Mouse (Mus musculus): ENCODE results near the gene Vmn1r41. TPM values are rescaled to one million over a fixed set of nuclear protein-coding genes. Genes with fewer than 3 reads are reported as not detected.

Gene Vmn1r41
- not detected in 2 replicates for polyA plus RNA-seq (2015; fragmentation: Nextera tagmentation; extraction: Ambion mirVana)

GRCm38 (mm10) chr6:89740466-89740865 is at the start of gene Vmn1r41:
Gene Vmn1r41, plus strand, starts transcription at chr6:89740766.
- Histone ChIP-seq H3K4me1 (replicated peaks) (no peaks in the 10 kb centered on the region), H3K27me3 (no peaks in the 10 kb centered on the region), H3K36me3 (no peaks in the 10 kb centered on the region), H3K9me3 (no peaks in the 10 kb centered on the region), H3K4me3 (no peak within 1 kb of the TSS), H3K4me2 (no peak within 1 kb of the TSS), H3K27ac (replicated peaks) (no peak within 1 kb of the TSS), H3K9ac (no peak within 1 kb of the TSS)
- ATAC-seq (ENCODE audit: low read depth) = no peak

GRCm38 (mm10) chr6:89706624-89707023 is 33.9 kb upstream of the Vmn1r41 start:
- ATAC-seq (ENCODE audit: low read depth) = no peak
- no peak overlapping the region for H3K4me2 ChIP-seq
- H3K4me1 ChIP-seq (replicated peaks) = no peaks in the 10 kb centered on the region
- H3K27ac ChIP-seq (replicated peaks) = no peak overlapping the region
- H3K4me3 ChIP-seq = no peak overlapping the region
- no peaks in the 10 kb centered on the region for H3K9me3 ChIP-seq
- no peaks in the 10 kb centered on the region for H3K36me3 ChIP-seq
- H3K27me3 ChIP-seq = no peaks in the 10 kb centered on the region
- H3K9ac ChIP-seq = no peak overlapping the region
- WGBS = 71% methylated on average over 2 of the region's 2 CpGs

GRCm38 (mm10) chr6:89707240-89707639 is 33.3 kb upstream of the Vmn1r41 start, which contains the start of gene Vmn1r40:
Gene Vmn1r40, plus strand, starts transcription at chr6:89707540.
- Histone ChIP-seq H3K9ac (no peak within 1 kb of the TSS), H3K4me1 (replicated peaks) (no peaks in the 10 kb centered on the region), H3K27ac (replicated peaks) (no peak within 1 kb of the TSS), H3K27me3 (no peaks in the 10 kb centered on the region), H3K4me3 (no peak within 1 kb of the TSS), H3K4me2 (no peak within 1 kb of the TSS), H3K9me3 (no peaks in the 10 kb centered on the region), H3K36me3 (no peaks in the 10 kb centered on the region)
- no peak for ATAC-seq (ENCODE audit: low read depth)
- WGBS = 80% methylated on average over 4 of the region's 4 CpGs

GRCm38 (mm10) chr6:89718051-89718450 is 22.5 kb upstream of the Vmn1r41 start:
- Histone ChIP-seq H3K27me3 (no peaks in the 10 kb centered on the region), H3K27ac (replicated peaks) (no peak overlapping the region), H3K9ac (no peak overlapping the region), H3K4me3 (no peak overlapping the region), H3K36me3 (no peaks in the 10 kb centered on the region), H3K4me1 (replicated peaks) (no peaks in the 10 kb centered on the region), H3K9me3 (no peaks in the 10 kb centered on the region), H3K4me2 (no peak overlapping the region)
- ATAC-seq (ENCODE audit: low read depth) = no peak

- H3K27me3 ChIP-seq = no peaks in the 10 kb centered on the region
- H3K4me1 ChIP-seq (replicated peaks) = no peaks in the 10 kb centered on the region
- H3K9ac ChIP-seq = no peak overlapping the region
- no peaks in the 10 kb centered on the region for H3K9me3 ChIP-seq
- no peak overlapping the region for H3K4me2 ChIP-seq
- no peak overlapping the region for H3K4me3 ChIP-seq
- H3K27ac ChIP-seq (replicated peaks) = no peak overlapping the region
- no peak for ATAC-seq (ENCODE audit: low read depth)
- no peaks in the 10 kb centered on the region for H3K36me3 ChIP-seq
Measured at GRCm38 (mm10) chr6:89742811-89743210, 2.2 kb downstream of the Vmn1r41 start.

GRCm38 (mm10) chr6:89790231-89790630 is 49.7 kb downstream of the Vmn1r41 start:
- Histone ChIP-seq H3K27ac (replicated peaks) (no peak overlapping the region), H3K9ac (no peak overlapping the region), H3K4me2 (no peak overlapping the region), H3K9me3 (peaks cover 4% of the 10 kb centered on the region), H3K36me3 (no peaks in the 10 kb centered on the region), H3K4me1 (replicated peaks) (no peaks in the 10 kb centered on the region), H3K4me3 (no peak overlapping the region), H3K27me3 (no peaks in the 10 kb centered on the region)
- no peak for ATAC-seq (ENCODE audit: low read depth)

Other genes with a start within 250 kb of the Vmn1r41 start
- 109 and 115 TPM in 2 replicates for gene Chchd6, start 145.1 kb upstream of the Vmn1r41 start, polyA plus RNA-seq (2015; fragmentation: Nextera tagmentation; extraction: Ambion mirVana)
- gene Txnrd3, start 96.8 kb upstream of the Vmn1r41 start, polyA plus RNA-seq (2015; fragmentation: Nextera tagmentation; extraction: Ambion mirVana) = 10.1 and 10.6 TPM in 2 replicates
- not detected in 2 replicates for gene Vmn1r40, start 33.2 kb upstream of the Vmn1r41 start, polyA plus RNA-seq (2015; fragmentation: Nextera tagmentation; extraction: Ambion mirVana)
- not detected in 2 replicates for gene Vmn1r42, start 135.6 kb downstream of the Vmn1r41 start, polyA plus RNA-seq (2015; fragmentation: Nextera tagmentation; extraction: Ambion mirVana)
- gene Vmn1r43, start 135.6 kb downstream of the Vmn1r41 start, polyA plus RNA-seq (2015; fragmentation: Nextera tagmentation; extraction: Ambion mirVana) = not detected in 2 replicates
- not detected in 2 replicates for gene Vmn1r44, start 142.9 kb downstream of the Vmn1r41 start, polyA plus RNA-seq (2015; fragmentation: Nextera tagmentation; extraction: Ambion mirVana)
- not detected in 2 replicates for gene Vmn1r45, start 199.8 kb downstream of the Vmn1r41 start, polyA plus RNA-seq (2015; fragmentation: Nextera tagmentation; extraction: Ambion mirVana)
- not detected in 2 replicates for gene Vmn1r46, start 228.5 kb downstream of the Vmn1r41 start, polyA plus RNA-seq (2015; fragmentation: Nextera tagmentation; extraction: Ambion mirVana)